In the genomic region with DNA sequence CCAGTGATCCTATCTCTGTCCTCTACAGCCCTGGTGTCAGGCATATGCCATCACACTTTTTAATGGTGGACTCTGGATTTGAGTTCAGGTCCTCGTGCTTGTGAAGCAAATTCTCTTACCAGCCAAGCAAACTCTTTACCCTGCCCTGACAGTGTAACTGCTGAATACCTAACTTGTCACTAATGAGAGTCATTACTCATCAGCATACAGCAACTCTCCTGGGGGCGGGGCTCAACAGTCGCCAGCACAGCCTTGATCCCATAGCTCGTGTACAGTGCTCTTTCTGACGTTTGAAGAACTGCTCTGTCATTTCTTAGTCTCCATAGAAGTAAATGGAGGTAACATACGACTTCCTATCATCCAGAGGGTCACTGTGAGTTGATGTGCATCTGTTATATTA, we compare ENCODE assay signal across 31 mouse cellular contexts. TPM values are rescaled to one million over a fixed set of nuclear protein-coding genes. Genes with fewer than 3 reads are reported as not detected.
"Had no signal": no experiment of that assay in that cellular context is flagged by ENCODE, and none has a peak within 500 bp of the region (broad histone marks: within the 10 kb centered on the region; RNA-seq: fewer than 3 reads in every experiment).

No protein-coding gene starts in this region.

- H3K9me3 ChIP-seq: limb, embryonic 12.5 days; limb, embryonic 15.5 days; liver, embryonic 13.5 days; midbrain, embryonic 12.5 days; neural tube, embryonic 13.5 days had no signal

- H3K4me1 ChIP-seq: limb, embryonic 12.5 days; limb, embryonic 15.5 days; liver, embryonic 13.5 days; midbrain, embryonic 12.5 days; neural tube, embryonic 13.5 days had no signal

- H3K9ac ChIP-seq: limb, embryonic 12.5 days; limb, embryonic 15.5 days; liver, embryonic 13.5 days; midbrain, embryonic 12.5 days; neural tube, embryonic 13.5 days had no signal

- H3K27me3 ChIP-seq: limb, embryonic 12.5 days; limb, embryonic 15.5 days; liver, embryonic 13.5 days; midbrain, embryonic 12.5 days; neural tube, embryonic 13.5 days had no signal

- H3K36me3 ChIP-seq: limb, embryonic 12.5 days; limb, embryonic 15.5 days; liver, embryonic 13.5 days; midbrain, embryonic 12.5 days; neural tube, embryonic 13.5 days had no signal

- H3K4me2 ChIP-seq: limb, embryonic 12.5 days; limb, embryonic 15.5 days; liver, embryonic 13.5 days; midbrain, embryonic 12.5 days; neural tube, embryonic 13.5 days had no signal

- H3K27ac ChIP-seq: limb, embryonic 12.5 days; limb, embryonic 15.5 days; liver, embryonic 13.5 days; midbrain, embryonic 12.5 days; neural tube, embryonic 13.5 days had no signal

- ATAC-seq: midbrain, embryonic 16.5 days had no signal

- H3K4me3 ChIP-seq: limb, embryonic 12.5 days; limb, embryonic 15.5 days; liver, embryonic 13.5 days; midbrain, embryonic 12.5 days; myocyte; neural tube, embryonic 13.5 days had no signal

- DNase-seq: kidney, adult 9 months; kidney, postnatal 14 days; kidney, postnatal 4 days; left cerebral cortex, postnatal 4 days; liver, embryonic 13.5 days; lung, adult 2 months; lung, postnatal 14 days; lung, postnatal 4 days; retina, postnatal 1 day; right cerebral cortex, postnatal 25 days; thymus, postnatal 25 days had no signal

RNA-seq across cellular contexts. Expression of a gene that starts 3.4 kb away (rescaled TPM):
- total RNA-seq: layer of hippocampus, adult 18-20 months; layer of hippocampus, postnatal 14 days; left cerebral cortex, adult 8-10 months; left cerebral cortex, postnatal 14 days; left cerebral cortex, postnatal 4 days; megakaryocyte progenitor cell, adult 5-6 weeks; megakaryocyte-erythroid progenitor cell, adult 5-6 weeks; monocyte, adult 5-6 weeks; neutrophil, adult 5-6 weeks had no signal
- polyA plus RNA-seq: limb, embryonic 12.5 days; limb, embryonic 15.5 days; lung, adult 2 months; midbrain, embryonic 12.5 days; midbrain, embryonic 16.5 days; myocyte; neural tube, embryonic 13.5 days; spleen, adult 2 months had no signal

RNA-seq across cellular contexts. Expression of a gene that starts 20.9 kb away (rescaled TPM):
- total RNA-seq: layer of hippocampus, adult 18-20 months; layer of hippocampus, postnatal 14 days; left cerebral cortex, adult 8-10 months; left cerebral cortex, postnatal 14 days; left cerebral cortex, postnatal 4 days; megakaryocyte progenitor cell, adult 5-6 weeks; megakaryocyte-erythroid progenitor cell, adult 5-6 weeks; monocyte, adult 5-6 weeks; neutrophil, adult 5-6 weeks had no signal
- polyA plus RNA-seq: kidney, embryonic 16.5 days; limb, embryonic 12.5 days; limb, embryonic 15.5 days; liver, embryonic 13.5 days; liver, embryonic 16.5 days; lung, adult 2 months; lung, embryonic 16.5 days; midbrain, embryonic 12.5 days; midbrain, embryonic 16.5 days; myocyte; neural tube, embryonic 13.5 days; spleen, adult 2 months; stomach, embryonic 16.5 days; thymus, postnatal 0 days had no signal
